Mouse (Mus musculus): ENCODE data around the gene Leo1. TPM values are rescaled to one million over a fixed set of nuclear protein-coding genes. Genes with fewer than 3 reads are reported as not detected.
"Not testable (repeated sequence)": the region's sequence is repeated elsewhere in the genome, so short reads cannot be mapped to it uniquely, and the experiment has no call there.

Gene Leo1
- polyA plus RNA-seq, 1 experiment from 2014 or later, result 41.9 TPM

GRCm38 (mm10) chr9:75480536-75481075 is 39.3 kb downstream of the Leo1 start:
- WGBS, result 89% methylated on average over 5 of the region's 5 CpGs
- Histone ChIP-seq H3K9me3 (ENCODE audit: control insufficient read depth, low read length) (no peaks in the 10 kb centered on the region), H3K4me1 (replicated peaks; ENCODE audit: control insufficient read depth, insufficient read depth, low read length) (0 out of 2 replicates have a peak, but pooled peaks cover 4% of the 10 kb centered on the region), H3K4me3 (replicated peaks; ENCODE audit: low read length) (no peak overlapping the region), H3K27me3 (replicated peaks; ENCODE audit: control insufficient read depth, insufficient read depth, low read length) (no peaks in the 10 kb centered on the region), H3K4me2 (ENCODE audit: low read length) (no peak overlapping the region), H3K9ac (replicated peaks; ENCODE audit: low read depth, low read length) (no peak overlapping the region), H3K27ac (ENCODE audit: low read length) (no peak overlapping the region), H3K36me3 (ENCODE audit: control insufficient read depth, insufficient read depth) (no peaks in the 10 kb centered on the region)
- no peak for ATAC-seq

- ATAC-seq, result no peak
- Histone ChIP-seq H3K9me3 (ENCODE audit: control insufficient read depth, low read length) (no peaks in the 10 kb centered on the region), H3K4me1 (replicated peaks; ENCODE audit: control insufficient read depth, insufficient read depth, low read length) (no peaks in the 10 kb centered on the region), H3K27ac (ENCODE audit: low read length) (no peak overlapping the region), H3K27me3 (replicated peaks; ENCODE audit: control insufficient read depth, insufficient read depth, low read length) (no peaks in the 10 kb centered on the region), H3K36me3 (ENCODE audit: control insufficient read depth, insufficient read depth) (no peaks in the 10 kb centered on the region), H3K4me3 (replicated peaks; ENCODE audit: low read length) (no peak overlapping the region), H3K4me2 (ENCODE audit: low read length) (no peak overlapping the region), H3K9ac (replicated peaks; ENCODE audit: low read depth, low read length) (no peak overlapping the region)
- WGBS, result 87% methylated on average over 6 of the region's 6 CpGs
Observed at GRCm38 (mm10) chr9:75485231-75485630, 43.9 kb downstream of the Leo1 start.

- H3K4me1 ChIP-seq (replicated peaks; ENCODE audit: control insufficient read depth, insufficient read depth, low read length); H3K9ac ChIP-seq (replicated peaks; ENCODE audit: low read depth, low read length); H3K4me3 ChIP-seq (replicated peaks; ENCODE audit: low read length); H3K9me3 ChIP-seq (ENCODE audit: control insufficient read depth, low read length); ATAC-seq; H3K27me3 ChIP-seq (replicated peaks; ENCODE audit: control insufficient read depth, insufficient read depth, low read length); H3K27ac ChIP-seq (ENCODE audit: low read length); H3K36me3 ChIP-seq (ENCODE audit: control insufficient read depth, insufficient read depth); H3K4me2 ChIP-seq (ENCODE audit: low read length): not testable (repeated sequence)
- 97% methylated on average over 7 of the region's 7 CpGs for WGBS
Observed at GRCm38 (mm10) chr9:75488255-75488654, 46.9 kb downstream of the Leo1 start.

GRCm38 (mm10) chr9:75494407-75495005 is 53.2 kb downstream of the Leo1 start:
- WGBS, result 86% methylated on average over 9 of the region's 9 CpGs
- Histone ChIP-seq H3K27me3 (replicated peaks; ENCODE audit: control insufficient read depth, insufficient read depth, low read length) (no peaks in the 10 kb centered on the region), H3K27ac (ENCODE audit: low read length) (no peak overlapping the region), H3K4me2 (ENCODE audit: low read length) (no peak overlapping the region), H3K9ac (replicated peaks; ENCODE audit: low read depth, low read length) (no peak overlapping the region), H3K9me3 (ENCODE audit: control insufficient read depth, low read length) (no peaks in the 10 kb centered on the region), H3K4me1 (replicated peaks; ENCODE audit: control insufficient read depth, insufficient read depth, low read length) (no peaks in the 10 kb centered on the region), H3K36me3 (ENCODE audit: control insufficient read depth, insufficient read depth) (peaks cover 10% of the 10 kb centered on the region), H3K4me3 (replicated peaks; ENCODE audit: low read length) (no peak overlapping the region)
- no peak for ATAC-seq

- ATAC-seq, result no peak
- Histone ChIP-seq H3K9me3 (ENCODE audit: control insufficient read depth, low read length) (no peaks in the 10 kb centered on the region), H3K4me1 (replicated peaks; ENCODE audit: control insufficient read depth, insufficient read depth, low read length) (no peaks in the 10 kb centered on the region), H3K9ac (replicated peaks; ENCODE audit: low read depth, low read length) (no peak overlapping the region), H3K4me2 (ENCODE audit: low read length) (no peak overlapping the region), H3K27ac (ENCODE audit: low read length) (no peak overlapping the region), H3K36me3 (ENCODE audit: control insufficient read depth, insufficient read depth) (peaks cover 14% of the 10 kb centered on the region), H3K27me3 (replicated peaks; ENCODE audit: control insufficient read depth, insufficient read depth, low read length) (no peaks in the 10 kb centered on the region), H3K4me3 (replicated peaks; ENCODE audit: low read length) (no peak overlapping the region)
- 90% methylated on average over 10 of the region's 10 CpGs for WGBS
Observed at GRCm38 (mm10) chr9:75495945-75496344, 54.6 kb downstream of the Leo1 start.

GRCm38 (mm10) chr9:75498571-75498970 is 57.2 kb downstream of the Leo1 start:
- Histone ChIP-seq H3K36me3 (ENCODE audit: control insufficient read depth, insufficient read depth) (peaks cover 19% of the 10 kb centered on the region), H3K4me1 (replicated peaks; ENCODE audit: control insufficient read depth, insufficient read depth, low read length) (no peaks in the 10 kb centered on the region), H3K4me2 (ENCODE audit: low read length) (no peak overlapping the region), H3K27ac (ENCODE audit: low read length) (no peak overlapping the region), H3K4me3 (replicated peaks; ENCODE audit: low read length) (no peak overlapping the region), H3K9me3 (ENCODE audit: control insufficient read depth, low read length) (no peaks in the 10 kb centered on the region), H3K27me3 (replicated peaks; ENCODE audit: control insufficient read depth, insufficient read depth, low read length) (no peaks in the 10 kb centered on the region), H3K9ac (replicated peaks; ENCODE audit: low read depth, low read length) (no peak overlapping the region)
- WGBS, result 91% methylated on average over 7 of the region's 7 CpGs
- no peak for ATAC-seq

- no peaks in the 10 kb centered on the region for H3K27me3 ChIP-seq (replicated peaks; ENCODE audit: control insufficient read depth, insufficient read depth, low read length)
- no peaks in the 10 kb centered on the region for H3K9me3 ChIP-seq (ENCODE audit: control insufficient read depth, low read length)
- H3K36me3 ChIP-seq (ENCODE audit: control insufficient read depth, insufficient read depth), result peaks cover 22% of the 10 kb centered on the region
- H3K4me1 ChIP-seq (replicated peaks; ENCODE audit: control insufficient read depth, insufficient read depth, low read length), result no peaks in the 10 kb centered on the region
- H3K4me3 ChIP-seq (replicated peaks; ENCODE audit: low read length), result no peak overlapping the region
- no peak overlapping the region for H3K9ac ChIP-seq (replicated peaks; ENCODE audit: low read depth, low read length)
- H3K27ac ChIP-seq (ENCODE audit: low read length), result no peak overlapping the region
- H3K4me2 ChIP-seq (ENCODE audit: low read length), result no peak overlapping the region
- 94% methylated on average over 6 of the region's 6 CpGs for WGBS
- ATAC-seq, result no peak
Observed at GRCm38 (mm10) chr9:75504311-75504710, 63.0 kb downstream of the Leo1 start.

GRCm38 (mm10) chr9:75511236-75511939 is 70.1 kb downstream of the Leo1 start:
- Histone ChIP-seq H3K9me3 (ENCODE audit: control insufficient read depth, low read length) (no peaks in the 10 kb centered on the region), H3K36me3 (ENCODE audit: control insufficient read depth, insufficient read depth) (peaks cover 20% of the 10 kb centered on the region), H3K27ac (ENCODE audit: low read length) (peak overlapping the region; percentile 54; the same call in 1 of the 2 replicates), H3K27me3 (replicated peaks; ENCODE audit: control insufficient read depth, insufficient read depth, low read length) (no peaks in the 10 kb centered on the region), H3K9ac (replicated peaks; ENCODE audit: low read depth, low read length) (no peak overlapping the region), H3K4me2 (ENCODE audit: low read length) (no peak overlapping the region), H3K4me1 (replicated peaks; ENCODE audit: control insufficient read depth, insufficient read depth, low read length) (peaks cover 5% of the 10 kb centered on the region), H3K4me3 (replicated peaks; ENCODE audit: low read length) (no peak overlapping the region)
- peak; percentile 73 for ATAC-seq
- 37% methylated on average over 8 of the region's 8 CpGs for WGBS

GRCm38 (mm10) chr9:75515464-75516113 is 74.3 kb downstream of the Leo1 start:
- H3K4me1 ChIP-seq (replicated peaks; ENCODE audit: control insufficient read depth, insufficient read depth, low read length), result peaks cover 5% of the 10 kb centered on the region
- no peaks in the 10 kb centered on the region for H3K27me3 ChIP-seq (replicated peaks; ENCODE audit: control insufficient read depth, insufficient read depth, low read length)
- no peak overlapping the region for H3K9ac ChIP-seq (replicated peaks; ENCODE audit: low read depth, low read length)
- H3K4me3 ChIP-seq (replicated peaks; ENCODE audit: low read length), result no peak overlapping the region
- no peak overlapping the region for H3K27ac ChIP-seq (ENCODE audit: low read length)
- 57% methylated on average over 12 of the region's 12 CpGs for WGBS
- H3K36me3 ChIP-seq (ENCODE audit: control insufficient read depth, insufficient read depth), result peaks cover 5% of the 10 kb centered on the region
- peak; percentile 89 for ATAC-seq
- no peak overlapping the region for H3K4me2 ChIP-seq (ENCODE audit: low read length)
- no peaks in the 10 kb centered on the region for H3K9me3 ChIP-seq (ENCODE audit: control insufficient read depth, low read length)
